Mouse (Mus musculus): Measurements from ENCODE around the gene Adam11. TPM values are rescaled to one million over a fixed set of nuclear protein-coding genes. Genes with fewer than 3 reads are reported as not detected.

The Adam11 gene
- polyA plus RNA-seq, 1 experiment from 2014 or later: 34.0 TPM

GRCm38 (mm10) chr11:102771916-102772714 is 10.9 kb downstream of the Adam11 start:
- ATAC-seq (ENCODE audit: low FRiP score): no peak
- Histone ChIP-seq H3K36me3 (peaks cover 12% of the 10 kb centered on the region), H3K9ac (replicated peaks) (no peak overlapping the region), H3K4me2 (no peak overlapping the region), H3K4me1 (peaks cover 55% of the 10 kb centered on the region), H3K27ac (replicated peaks) (no peak overlapping the region), H3K27me3 (replicated peaks) (no peaks in the 10 kb centered on the region), H3K9me3 (replicated peaks) (no peaks in the 10 kb centered on the region), H3K4me3 (replicated peaks) (no peak overlapping the region)
- WGBS: 40% methylated on average over 16 of the region's 16 CpGs

- H3K27me3 ChIP-seq (replicated peaks): no peaks in the 10 kb centered on the region
- H3K9me3 ChIP-seq (replicated peaks): no peaks in the 10 kb centered on the region
- ATAC-seq (ENCODE audit: low FRiP score): no peak
- no peak overlapping the region for H3K4me3 ChIP-seq (replicated peaks)
- H3K27ac ChIP-seq (replicated peaks): peak overlapping the region; percentile 89; the same call in 1 of the 2 replicates
- H3K36me3 ChIP-seq: peaks cover 20% of the 10 kb centered on the region
- H3K9ac ChIP-seq (replicated peaks): no peak overlapping the region
- peaks cover 57% of the 10 kb centered on the region for H3K4me1 ChIP-seq
- 62% methylated on average over 18 of the region's 18 CpGs for WGBS
- H3K4me2 ChIP-seq: no peak overlapping the region
Observed at GRCm38 (mm10) chr11:102772771-102773700, 11.8 kb downstream of the Adam11 start.

- peak overlapping the region; percentile 89 for H3K27ac ChIP-seq (replicated peaks)
- peak overlapping the region; percentile 76 for H3K4me2 ChIP-seq
- H3K4me3 ChIP-seq (replicated peaks): peak overlapping the region; percentile 57
- peaks cover 63% of the 10 kb centered on the region for H3K4me1 ChIP-seq
- peaks cover 22% of the 10 kb centered on the region for H3K36me3 ChIP-seq
- peak; percentile 70 for ATAC-seq (ENCODE audit: low FRiP score)
- H3K9ac ChIP-seq (replicated peaks): peak overlapping the region; percentile 62
- H3K9me3 ChIP-seq (replicated peaks): no peaks in the 10 kb centered on the region
- H3K27me3 ChIP-seq (replicated peaks): no peaks in the 10 kb centered on the region
- under 1% methylated on average over 46 of the region's 46 CpGs for whole genome bisulfite sequencing
Observed at GRCm38 (mm10) chr11:102773713-102774611, 12.7 kb downstream of the Adam11 start.

GRCm38 (mm10) chr11:102774621-102775141 is 13.4 kb downstream of the Adam11 start:
- peak; percentile 87 for ATAC-seq (ENCODE audit: low FRiP score)
- H3K36me3 ChIP-seq: peaks cover 22% of the 10 kb centered on the region
- H3K4me2 ChIP-seq: peak overlapping the region; percentile 76
- WGBS: 2% methylated on average over 25 of the region's 25 CpGs
- peak overlapping the region; percentile 62 for H3K9ac ChIP-seq (replicated peaks)
- no peaks in the 10 kb centered on the region for H3K9me3 ChIP-seq (replicated peaks)
- peak overlapping the region; percentile 57 for H3K4me3 ChIP-seq (replicated peaks)
- no peaks in the 10 kb centered on the region for H3K27me3 ChIP-seq (replicated peaks)
- H3K4me1 ChIP-seq: peaks cover 63% of the 10 kb centered on the region
- peak overlapping the region; percentile 89 for H3K27ac ChIP-seq (replicated peaks)

GRCm38 (mm10) chr11:102777598-102777997 is 16.4 kb downstream of the Adam11 start:
- peaks cover 41% of the 10 kb centered on the region for H3K4me1 ChIP-seq
- H3K9me3 ChIP-seq (replicated peaks): no peaks in the 10 kb centered on the region
- no peak overlapping the region for H3K27ac ChIP-seq (replicated peaks)
- 0 out of 2 replicates have a peak overlapping the region, but pooled peaks have one; percentile 1 for H3K9ac ChIP-seq (replicated peaks)
- no peaks in the 10 kb centered on the region for H3K27me3 ChIP-seq (replicated peaks)
- ATAC-seq (ENCODE audit: low FRiP score): no peak
- 0 out of 2 replicates have a peak overlapping the region, but pooled peaks have one; percentile 2 for H3K4me3 ChIP-seq (replicated peaks)
- H3K36me3 ChIP-seq: peaks cover 22% of the 10 kb centered on the region
- peak overlapping the region; percentile 47 for H3K4me2 ChIP-seq
- 35% methylated on average over 21 of the region's 21 CpGs for WGBS

- no peaks in the 10 kb centered on the region for H3K9me3 ChIP-seq (replicated peaks)
- no peak for ATAC-seq (ENCODE audit: low FRiP score)
- WGBS: 47% methylated on average over 14 of the region's 14 CpGs
- peaks cover 35% of the 10 kb centered on the region for H3K4me1 ChIP-seq
- 0 out of 2 replicates have a peak overlapping the region, but pooled peaks have one; percentile 1 for H3K9ac ChIP-seq (replicated peaks)
- peak overlapping the region; percentile 47 for H3K4me2 ChIP-seq
- H3K27ac ChIP-seq (replicated peaks): no peak overlapping the region
- peaks cover 22% of the 10 kb centered on the region for H3K36me3 ChIP-seq
- H3K27me3 ChIP-seq (replicated peaks): no peaks in the 10 kb centered on the region
- no peak overlapping the region for H3K4me3 ChIP-seq (replicated peaks)
Observed at GRCm38 (mm10) chr11:102778165-102778564, 16.9 kb downstream of the Adam11 start.

- Histone ChIP-seq H3K9me3 (replicated peaks) (no peaks in the 10 kb centered on the region), H3K4me2 (no peak overlapping the region), H3K27me3 (replicated peaks) (no peaks in the 10 kb centered on the region), H3K4me1 (peaks cover 31% of the 10 kb centered on the region), H3K9ac (replicated peaks) (no peak overlapping the region), H3K4me3 (replicated peaks) (no peak overlapping the region), H3K36me3 (peaks cover 22% of the 10 kb centered on the region), H3K27ac (replicated peaks) (no peak overlapping the region)
- WGBS: 55% methylated on average over 5 of the region's 5 CpGs
- no peak for ATAC-seq (ENCODE audit: low FRiP score)
Observed at GRCm38 (mm10) chr11:102778597-102778996, 17.4 kb downstream of the Adam11 start.

GRCm38 (mm10) chr11:102779081-102779638 is 17.9 kb downstream of the Adam11 start:
- Histone ChIP-seq H3K9ac (replicated peaks) (no peak overlapping the region), H3K27ac (replicated peaks) (no peak overlapping the region), H3K4me3 (replicated peaks) (no peak overlapping the region), H3K9me3 (replicated peaks) (no peaks in the 10 kb centered on the region), H3K4me2 (no peak overlapping the region), H3K27me3 (replicated peaks) (no peaks in the 10 kb centered on the region), H3K4me1 (peaks cover 28% of the 10 kb centered on the region), H3K36me3 (peaks cover 22% of the 10 kb centered on the region)
- no peak for ATAC-seq (ENCODE audit: low FRiP score)
- WGBS: 86% methylated on average over 8 of the region's 8 CpGs

GRCm38 (mm10) chr11:102779824-102780223 is 18.6 kb downstream of the Adam11 start:
- H3K4me1 ChIP-seq: peaks cover 25% of the 10 kb centered on the region
- H3K27me3 ChIP-seq (replicated peaks): no peaks in the 10 kb centered on the region
- H3K36me3 ChIP-seq: peaks cover 22% of the 10 kb centered on the region
- no peak overlapping the region for H3K4me3 ChIP-seq (replicated peaks)
- no peak overlapping the region for H3K4me2 ChIP-seq
- no peaks in the 10 kb centered on the region for H3K9me3 ChIP-seq (replicated peaks)
- WGBS: 81% methylated on average over 7 of the region's 7 CpGs
- no peak overlapping the region for H3K9ac ChIP-seq (replicated peaks)
- no peak overlapping the region for H3K27ac ChIP-seq (replicated peaks)
- ATAC-seq (ENCODE audit: low FRiP score): no peak

- no peak overlapping the region for H3K9ac ChIP-seq (replicated peaks)
- no peak for ATAC-seq (ENCODE audit: low FRiP score)
- H3K27ac ChIP-seq (replicated peaks): no peak overlapping the region
- WGBS: 47% methylated on average over 11 of the region's 11 CpGs
- peaks cover 22% of the 10 kb centered on the region for H3K36me3 ChIP-seq
- H3K4me1 ChIP-seq: peaks cover 19% of the 10 kb centered on the region
- H3K4me3 ChIP-seq (replicated peaks): no peak overlapping the region
- H3K9me3 ChIP-seq (replicated peaks): no peaks in the 10 kb centered on the region
- no peaks in the 10 kb centered on the region for H3K27me3 ChIP-seq (replicated peaks)
- no peak overlapping the region for H3K4me2 ChIP-seq
Observed at GRCm38 (mm10) chr11:102780271-102780985, 19.2 kb downstream of the Adam11 start.
